Mouse (Mus musculus) limb, embryonic 15.5 days (tissue): ENCODE measurements at regions not wholly inside any gene's neighbourhood (a gene's known extent, or its start where the extent isn't known, plus 50 kb on each side); places are given as distances from the start of the nearest gene placed in this dataset.

Experiments used
- ATAC-seq: fragments of 200-750 bp; cut with Nextera tagmentation; 2 replicates; pipeline ENCODE4 v1.8.0; 2017; ENCODE audit warnings: low read depth, moderate TSS enrichment; ENCODE audit not compliant: insufficient number of reproducible peaks, low FRiP score, low TSS enrichment
- H3K27ac ChIP-seq: fragments of 300-500 bp; sonication (generic); 2 replicates; pipeline ENCODE4 v1.5.1; 2015; ENCODE audit warnings: moderate library complexity, mild to moderate bottlenecking, inconsistent platforms
- H3K27me3 ChIP-seq: fragments of 300-500 bp; sonication (generic); 2 replicates; pipeline ENCODE4 v1.6.1; 2015; ENCODE audit warnings: inconsistent platforms
- H3K36me3 ChIP-seq: fragments of 300-500 bp; sonication (generic); 2 replicates; pipeline ENCODE4 v1.6.1; 2015; ENCODE audit warnings: inconsistent platforms
- H3K4me1 ChIP-seq: fragments of 300-500 bp; sonication (generic); 2 replicates; pipeline ENCODE4 v1.6.1; 2015; ENCODE audit warnings: inconsistent platforms
- H3K4me2 ChIP-seq: fragments of 300-500 bp; sonication (generic); 2 replicates; pipeline ENCODE4 v1.6.1; 2015; ENCODE audit warnings: mild to moderate bottlenecking, inconsistent platforms
- H3K4me3 ChIP-seq: fragments of 300-500 bp; sonication (generic); 2 replicates; pipeline ENCODE4 v1.5.1; 2015; ENCODE audit warnings: mild to moderate bottlenecking, inconsistent platforms
- H3K9ac ChIP-seq: fragments of 300-500 bp; sonication (generic); 2 replicates; pipeline ENCODE4 v1.6.1; 2015; ENCODE audit warnings: inconsistent platforms
- H3K9me3 ChIP-seq: fragments of 300-500 bp; sonication (generic); 2 replicates; pipeline ENCODE4 v1.6.1; 2016; ENCODE audit warnings: inconsistent platforms
- WGBS: fragments of 180-500 bp; shearing (Covaris S2); methylation state at CpG from one replicate; pipeline ENCODE4 v1.1.7; 2015; 5-methylcytosine and 5-hydroxymethylcytosine counted together

GRCm38 (mm10) chr2:137357181-137357738, 240.8 kb upstream of the Jag1 start:
- H3K4me2 ChIP-seq: no peak overlapping the region
- ATAC-seq: no peak
- H3K36me3 ChIP-seq: no peaks in the 10 kb centered on the region
- H3K27me3 ChIP-seq: no peaks in the 10 kb centered on the region
- H3K9ac ChIP-seq: no peak overlapping the region
- H3K27ac ChIP-seq: peak overlapping the region; percentile 12; the same call in 1 of the 2 replicates
- H3K4me3 ChIP-seq: no peak overlapping the region
- peaks cover 7% of the 10 kb centered on the region; the same call in 1 of the 2 replicates for H3K4me1 ChIP-seq
- no peaks in the 10 kb centered on the region for H3K9me3 ChIP-seq
- 61% methylated on average over 13 of the region's 13 CpGs for WGBS

GRCm38 (mm10) chr2:137343736-137344135, 227.3 kb upstream of the Jag1 start:
- Histone ChIP-seq H3K27me3 (no peaks in the 10 kb centered on the region), H3K36me3 (no peaks in the 10 kb centered on the region), H3K4me2 (no peak overlapping the region), H3K4me3 (no peak overlapping the region), H3K4me1 (no peaks in the 10 kb centered on the region), H3K27ac (no peak overlapping the region), H3K9me3 (no peaks in the 10 kb centered on the region), H3K9ac (no peak overlapping the region)
- ATAC-seq: no peak
- WGBS: 32% methylated on average over 2 of the region's 2 CpGs

- H3K4me2 ChIP-seq: no peak overlapping the region
- no peak for ATAC-seq
- H3K4me1 ChIP-seq: no peaks in the 10 kb centered on the region
- no peaks in the 10 kb centered on the region for H3K9me3 ChIP-seq
- H3K9ac ChIP-seq: no peak overlapping the region
- no peak overlapping the region for H3K27ac ChIP-seq
- no peaks in the 10 kb centered on the region for H3K27me3 ChIP-seq
- 89% methylated on average over 8 of the region's 8 CpGs for WGBS
- H3K4me3 ChIP-seq: no peak overlapping the region
- no peaks in the 10 kb centered on the region for H3K36me3 ChIP-seq
Measured at GRCm38 (mm10) chr2:137329995-137330394, 213.6 kb upstream of the Jag1 start.

- no peak overlapping the region for H3K27ac ChIP-seq
- no peak overlapping the region for H3K4me3 ChIP-seq
- no peak for ATAC-seq
- no peak overlapping the region for H3K4me2 ChIP-seq
- H3K27me3 ChIP-seq: no peaks in the 10 kb centered on the region
- no peaks in the 10 kb centered on the region for H3K9me3 ChIP-seq
- H3K9ac ChIP-seq: no peak overlapping the region
- no peaks in the 10 kb centered on the region for H3K36me3 ChIP-seq
- H3K4me1 ChIP-seq: no peaks in the 10 kb centered on the region
- 77% methylated on average over 5 of the region's 5 CpGs for WGBS
Measured at GRCm38 (mm10) chr2:137323445-137323844, 207.0 kb upstream of the Jag1 start.

GRCm38 (mm10) chr2:137310511-137310910, 194.1 kb upstream of the Jag1 start:
- H3K4me2 ChIP-seq: no peak overlapping the region
- ATAC-seq: no peak
- H3K9me3 ChIP-seq: no peaks in the 10 kb centered on the region
- H3K9ac ChIP-seq: no peak overlapping the region
- H3K4me3 ChIP-seq: no peak overlapping the region
- no peaks in the 10 kb centered on the region for H3K4me1 ChIP-seq
- no peaks in the 10 kb centered on the region for H3K27me3 ChIP-seq
- H3K27ac ChIP-seq: no peak overlapping the region
- 86% methylated on average over 4 of the region's 4 CpGs for WGBS
- no peaks in the 10 kb centered on the region for H3K36me3 ChIP-seq

GRCm38 (mm10) chr2:137308116-137308515, 191.7 kb upstream of the Jag1 start:
- 41% methylated on average over 9 of the region's 9 CpGs for WGBS
- no peak overlapping the region for H3K4me3 ChIP-seq
- no peaks in the 10 kb centered on the region for H3K36me3 ChIP-seq
- H3K9me3 ChIP-seq: no peaks in the 10 kb centered on the region
- H3K4me1 ChIP-seq: no peaks in the 10 kb centered on the region
- no peak overlapping the region for H3K9ac ChIP-seq
- H3K27me3 ChIP-seq: no peaks in the 10 kb centered on the region
- ATAC-seq: no peak
- no peak overlapping the region for H3K4me2 ChIP-seq
- no peak overlapping the region for H3K27ac ChIP-seq

GRCm38 (mm10) chr2:137301474-137302267, 185.2 kb upstream of the Jag1 start:
- H3K27ac ChIP-seq: no peak overlapping the region
- H3K4me3 ChIP-seq: no peak overlapping the region
- H3K9ac ChIP-seq: no peak overlapping the region
- no peaks in the 10 kb centered on the region for H3K27me3 ChIP-seq
- H3K4me2 ChIP-seq: no peak overlapping the region
- H3K36me3 ChIP-seq: no peaks in the 10 kb centered on the region
- WGBS: 59% methylated on average over 4 of the region's 4 CpGs
- no peaks in the 10 kb centered on the region for H3K9me3 ChIP-seq
- no peaks in the 10 kb centered on the region for H3K4me1 ChIP-seq
- no peak for ATAC-seq

GRCm38 (mm10) chr2:137289231-137289630, 172.8 kb upstream of the Jag1 start:
- H3K9me3 ChIP-seq: no peaks in the 10 kb centered on the region
- ATAC-seq: no peak
- H3K4me1 ChIP-seq: no peaks in the 10 kb centered on the region
- no peak overlapping the region for H3K27ac ChIP-seq
- H3K9ac ChIP-seq: no peak overlapping the region
- H3K4me2 ChIP-seq: no peak overlapping the region
- H3K36me3 ChIP-seq: no peaks in the 10 kb centered on the region
- 52% methylated on average over 3 of the region's 3 CpGs for whole genome bisulfite sequencing
- no peaks in the 10 kb centered on the region for H3K27me3 ChIP-seq
- no peak overlapping the region for H3K4me3 ChIP-seq

GRCm38 (mm10) chr2:137271575-137272180, 155.2 kb upstream of the Jag1 start:
- no peak overlapping the region for H3K27ac ChIP-seq
- ATAC-seq: peak; percentile 74; the same call in 1 of the 2 replicates
- peaks cover 5% of the 10 kb centered on the region for H3K4me1 ChIP-seq
- H3K4me2 ChIP-seq: no peak overlapping the region
- H3K27me3 ChIP-seq: no peaks in the 10 kb centered on the region
- no peaks in the 10 kb centered on the region for H3K36me3 ChIP-seq
- H3K4me3 ChIP-seq: no peak overlapping the region
- WGBS: 39% methylated on average over 5 of the region's 5 CpGs
- no peaks in the 10 kb centered on the region for H3K9me3 ChIP-seq
- H3K9ac ChIP-seq: no peak overlapping the region

- Histone ChIP-seq H3K27me3 (no peaks in the 10 kb centered on the region), H3K27ac (no peak overlapping the region), H3K9ac (no peak overlapping the region), H3K4me3 (no peak overlapping the region), H3K9me3 (no peaks in the 10 kb centered on the region), H3K4me2 (no peak overlapping the region), H3K36me3 (no peaks in the 10 kb centered on the region), H3K4me1 (no peaks in the 10 kb centered on the region)
- 68% methylated on average over 2 of the region's 2 CpGs for WGBS
- no peak for ATAC-seq
Measured at GRCm38 (mm10) chr2:137262911-137263310, 146.5 kb upstream of the Jag1 start.

- WGBS: 83% methylated on average over 8 of the region's 8 CpGs
- no peaks in the 10 kb centered on the region for H3K27me3 ChIP-seq
- H3K27ac ChIP-seq: no peak overlapping the region
- H3K4me2 ChIP-seq: no peak overlapping the region
- no peak for ATAC-seq
- H3K9me3 ChIP-seq: no peaks in the 10 kb centered on the region
- no peaks in the 10 kb centered on the region for H3K4me1 ChIP-seq
- H3K36me3 ChIP-seq: no peaks in the 10 kb centered on the region
- H3K9ac ChIP-seq: no peak overlapping the region
- no peak overlapping the region for H3K4me3 ChIP-seq
Measured at GRCm38 (mm10) chr2:137257847-137258515, 141.5 kb upstream of the Jag1 start.

- no peak overlapping the region for H3K4me3 ChIP-seq
- peaks cover 22% of the 10 kb centered on the region for H3K4me1 ChIP-seq
- no peak for ATAC-seq
- H3K9ac ChIP-seq: no peak overlapping the region
- no peak overlapping the region for H3K4me2 ChIP-seq
- H3K36me3 ChIP-seq: no peaks in the 10 kb centered on the region
- H3K9me3 ChIP-seq: no peaks in the 10 kb centered on the region
- no peaks in the 10 kb centered on the region for H3K27me3 ChIP-seq
- H3K27ac ChIP-seq: no peak overlapping the region
- 15% methylated on average over 7 of the region's 7 CpGs for WGBS
Measured at GRCm38 (mm10) chr2:137247931-137248330, 131.5 kb upstream of the Jag1 start.
